Mouse (Mus musculus) kidney, postnatal 14 days (tissue): ENCODE results near the gene Reep6.

Experiments
- DNase-seq: peaks from one replicate; pipeline ENCODE4 v3.0.0; 2022; ENCODE audit warnings: mixed read lengths

Gene Reep6

GRCm38 (mm10) chr10:80356001-80356682 is 26.4 kb downstream of the Reep6 start, which contains the start of gene Plk5:
Gene Plk5 (plus strand): TSS chr10:80356459.
- DNase-seq = no peak

DNA sequence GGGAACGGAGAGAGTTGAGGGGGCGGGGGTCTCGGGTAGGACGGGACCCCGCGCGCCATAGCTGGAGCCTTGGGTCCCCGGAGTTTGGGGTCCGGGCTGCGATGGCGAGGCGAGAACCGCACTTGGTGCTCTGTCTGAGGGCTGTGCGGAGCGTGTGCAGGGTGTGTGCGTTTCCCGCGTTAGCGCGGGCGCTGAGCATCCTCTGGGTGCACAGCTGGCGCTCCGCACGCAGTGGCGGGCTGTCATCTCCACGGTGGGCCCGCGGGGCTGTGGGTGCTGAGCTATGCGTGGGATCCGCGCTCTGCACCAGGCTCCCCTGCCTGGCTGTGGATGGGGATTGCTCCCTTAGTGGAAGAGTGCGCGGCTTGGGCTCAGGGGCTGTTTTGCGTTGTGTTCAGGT is 27.0 kb downstream of the Reep6 start:
- DNase-seq = no peak

DNA sequence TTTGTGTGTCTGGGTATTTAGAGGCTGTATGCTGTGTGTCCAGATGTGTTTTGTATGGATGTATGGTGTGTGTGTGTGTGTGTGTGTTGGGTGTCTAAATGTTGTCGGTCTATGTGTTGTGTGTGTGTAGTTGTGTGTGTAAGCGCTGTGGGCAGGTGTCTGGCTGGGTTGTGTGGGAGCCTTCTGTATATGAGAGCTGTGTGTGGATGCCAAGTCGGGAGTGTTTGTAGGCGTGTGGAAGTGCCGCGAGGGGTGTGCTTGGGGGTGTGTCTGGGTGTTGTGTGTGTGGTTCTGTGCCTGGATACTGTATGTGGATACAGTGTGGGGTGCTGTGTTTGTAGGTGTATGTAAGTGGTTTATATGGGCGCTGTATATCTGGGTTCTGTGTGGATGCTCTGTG is 27.6 kb downstream of the Reep6 start:
- no peak for DNase-seq

DNA sequence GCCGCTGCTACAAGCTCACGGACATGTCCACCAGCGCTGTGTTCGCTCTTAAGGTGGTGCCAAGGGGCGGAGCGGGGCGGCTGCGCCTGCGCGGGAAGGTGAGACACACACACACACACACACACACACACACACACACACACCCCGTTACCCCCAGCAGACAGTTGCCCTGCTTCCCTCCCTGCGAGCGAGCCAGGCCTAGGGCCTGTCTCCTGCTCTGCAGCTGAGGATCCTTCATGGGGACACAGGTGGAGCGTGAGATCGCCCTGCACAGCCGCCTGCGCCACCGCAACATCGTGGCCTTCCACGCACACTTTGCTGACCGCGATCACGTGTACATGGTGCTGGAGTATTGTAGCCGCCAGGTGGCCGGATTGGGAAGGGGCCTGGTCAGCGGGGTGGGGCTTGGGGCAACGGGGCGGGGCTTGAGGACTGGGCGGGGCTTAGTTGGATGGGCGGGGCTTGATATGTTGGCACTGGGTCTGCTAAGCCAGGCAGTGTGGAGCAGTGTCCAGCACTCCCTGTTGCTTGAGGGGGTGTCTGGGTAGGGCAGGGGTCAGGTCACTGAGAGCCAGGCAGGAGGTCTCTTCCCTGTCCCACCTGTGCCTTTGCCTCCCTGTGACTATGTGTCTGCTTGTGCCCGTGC is 28.4 kb downstream of the Reep6 start:
- peak; percentile 63 for DNase-seq

- DNase-seq = no peak
These were observed 34.0 kb downstream of the Reep6 start for GRCm38 (mm10) chr10:80363734-80364133.

- no peak for DNase-seq
These were observed 36.0 kb downstream of the Reep6 start for GRCm38 (mm10) chr10:80365736-80366135.

- DNase-seq = no peak
These were observed 38.2 kb downstream of the Reep6 start for GRCm38 (mm10) chr10:80367954-80368353.

GRCm38 (mm10) chr10:80368392-80368791 is 38.6 kb downstream of the Reep6 start:
- no peak for DNase-seq

GRCm38 (mm10) chr10:80369995-80370747 is 40.4 kb downstream of the Reep6 start:
- DNase-seq = no peak

DNA sequence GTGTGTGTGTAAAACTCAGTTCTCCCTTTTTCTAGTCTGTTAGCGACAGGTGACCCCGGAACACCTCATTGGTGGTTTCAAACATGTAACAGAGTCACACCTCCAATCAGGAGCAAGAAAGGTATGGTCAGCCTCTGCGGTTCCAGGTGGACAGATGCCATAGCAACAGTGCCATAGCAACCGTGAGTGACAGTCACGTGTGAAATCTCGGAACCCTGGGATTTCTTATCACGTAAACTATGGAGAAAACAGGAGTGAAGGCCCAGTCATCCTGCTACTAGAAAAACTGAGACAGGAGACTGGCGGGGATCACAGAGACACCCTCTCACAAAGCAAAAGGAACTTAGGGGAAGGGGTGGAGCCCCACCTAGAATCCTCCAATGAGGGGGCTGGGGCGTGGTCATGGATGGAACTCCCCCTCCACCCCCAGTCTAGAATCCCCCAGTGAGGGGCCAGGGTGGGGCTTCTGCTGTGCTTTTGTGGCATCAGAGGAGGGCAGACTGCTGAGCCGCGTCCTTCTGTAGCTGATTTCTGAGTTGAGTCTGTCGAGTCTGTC is 41.7 kb downstream of the Reep6 start:
- DNase-seq = peak; percentile 71

GRCm38 (mm10) chr10:80371983-80372382 is 42.2 kb downstream of the Reep6 start:
- no peak for DNase-seq

DNA sequence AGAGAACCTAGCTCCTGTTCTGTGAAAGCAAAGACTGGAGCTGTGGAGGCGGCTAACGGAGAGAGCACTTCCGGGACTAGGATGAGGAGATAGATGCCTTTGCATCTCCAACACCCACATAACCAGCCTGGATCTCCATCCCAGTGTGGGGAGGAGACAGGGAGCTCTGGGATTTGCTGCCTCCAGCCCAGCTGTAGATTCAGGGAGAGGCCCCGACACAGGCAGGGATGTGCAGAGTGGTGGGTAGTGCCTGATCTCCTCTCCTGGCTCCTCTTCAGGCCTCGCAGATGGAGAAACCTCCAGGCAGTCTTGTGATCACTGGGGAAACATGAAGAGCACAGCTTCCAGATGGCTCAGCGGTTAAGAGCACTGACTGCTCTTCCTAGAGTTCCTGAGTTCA is 43.0 kb downstream of the Reep6 start:
- DNase-seq = no peak

DNA sequence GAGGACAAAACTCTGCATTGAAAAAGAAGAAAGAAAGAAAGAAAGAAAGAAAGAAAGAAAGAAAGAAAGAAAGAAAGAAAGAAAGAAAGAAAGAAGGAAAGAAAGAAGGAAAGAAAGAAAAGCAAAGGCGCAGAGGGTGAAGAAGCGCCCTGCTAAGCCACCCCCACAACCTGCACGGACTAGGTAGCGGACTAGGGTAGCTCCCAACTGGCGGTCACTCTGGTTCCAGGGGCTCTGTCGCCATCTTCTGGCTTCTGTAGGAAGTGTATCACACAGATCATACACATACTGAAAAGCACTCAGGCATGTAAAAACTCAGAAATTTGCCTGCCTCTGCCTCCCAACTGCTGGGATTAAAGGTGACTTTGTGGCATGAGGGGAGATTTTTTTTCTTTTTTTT is 44.3 kb downstream of the Reep6 start:
- peak; percentile 87 for DNase-seq

GRCm38 (mm10) chr10:80376160-80376559 is 46.4 kb downstream of the Reep6 start:
- DNase-seq = peak; percentile 93

GRCm38 (mm10) chr10:80377716-80378115 is 48.0 kb downstream of the Reep6 start:
- DNase-seq = no peak

DNA sequence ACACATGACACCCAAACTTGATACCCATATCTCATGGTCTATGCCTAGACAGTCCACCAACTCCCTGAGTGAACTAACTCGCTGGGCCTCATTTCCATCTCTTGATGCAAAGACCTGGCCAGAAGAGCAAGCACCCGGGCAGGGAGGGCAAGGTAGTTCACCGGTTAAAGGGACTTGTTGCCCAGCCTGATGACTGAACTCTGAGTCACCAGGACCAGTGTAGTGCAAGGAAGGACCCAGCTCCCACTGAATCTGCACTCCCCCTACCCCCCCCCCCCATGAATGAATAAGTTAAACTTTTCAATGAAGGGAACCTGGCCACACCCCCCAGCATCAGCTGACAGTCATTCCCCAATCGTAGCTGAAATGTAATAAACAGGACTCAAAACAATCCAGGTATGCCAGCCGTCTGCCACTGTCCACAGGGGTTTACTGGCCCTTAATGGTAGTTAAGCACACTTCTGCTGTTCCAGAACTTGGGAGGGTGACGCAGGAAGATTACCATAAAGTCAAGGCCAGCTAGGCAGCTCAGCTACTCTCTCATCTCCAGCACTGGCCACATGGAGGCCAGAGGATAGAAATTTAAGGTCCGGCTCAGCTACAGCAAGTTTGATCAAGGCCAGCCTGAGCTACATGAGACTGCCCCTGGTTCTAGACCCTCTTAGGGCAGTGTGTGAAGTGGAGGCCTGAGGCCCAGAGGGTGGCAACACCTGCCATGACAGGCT is 53.0 kb downstream of the Reep6 start:
- no peak for DNase-seq

DNA sequence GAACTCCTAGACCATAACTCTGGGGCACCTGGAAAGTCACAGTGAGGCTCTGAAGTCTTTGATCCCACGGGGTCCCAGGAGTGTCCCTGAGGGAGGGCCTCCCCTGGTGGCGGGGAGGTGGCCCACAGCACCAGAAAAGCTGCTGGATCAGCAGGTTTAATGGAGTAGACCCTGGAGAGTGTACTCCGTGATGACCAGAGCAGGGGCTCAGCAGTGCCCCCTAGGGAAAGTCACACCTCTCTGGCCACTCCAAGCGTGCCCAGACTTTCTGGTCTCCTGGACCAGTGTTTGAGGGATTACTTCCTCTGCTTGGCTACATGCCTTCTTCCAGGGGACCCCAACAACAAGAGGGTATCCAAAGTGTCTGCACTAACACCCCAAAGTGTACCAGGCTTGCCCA is 53.7 kb downstream of the Reep6 start:
- DNase-seq = no peak

DNA sequence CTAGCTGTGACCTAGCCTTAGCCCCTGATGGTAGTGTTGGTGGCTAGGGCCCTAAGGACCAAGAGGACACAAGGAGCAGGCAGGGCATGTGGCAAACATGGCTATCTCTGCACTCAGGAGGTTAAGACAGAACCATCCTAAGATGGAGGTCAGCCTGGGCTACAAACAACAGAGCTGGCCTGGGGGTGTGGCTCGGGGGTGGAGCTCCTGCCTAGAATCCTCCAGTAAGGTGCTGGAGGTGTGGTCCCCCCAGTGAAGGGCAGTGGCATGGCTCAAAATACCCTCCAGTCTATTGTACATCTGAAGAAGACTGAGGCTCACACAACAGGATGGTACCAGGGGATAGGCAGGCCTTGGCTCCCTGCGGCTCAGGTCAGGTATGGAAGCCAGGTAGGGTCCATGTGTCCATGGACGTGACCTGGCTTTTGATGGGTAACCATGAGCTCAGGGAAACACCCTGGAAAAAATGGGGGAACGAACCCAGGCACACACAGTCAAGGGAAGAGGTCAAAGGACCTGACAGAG is 54.4 kb downstream of the Reep6 start:
- no peak for DNase-seq

- no peak for DNase-seq
These were observed 55.0 kb downstream of the Reep6 start for GRCm38 (mm10) chr10:80384709-80385108.

DNA sequence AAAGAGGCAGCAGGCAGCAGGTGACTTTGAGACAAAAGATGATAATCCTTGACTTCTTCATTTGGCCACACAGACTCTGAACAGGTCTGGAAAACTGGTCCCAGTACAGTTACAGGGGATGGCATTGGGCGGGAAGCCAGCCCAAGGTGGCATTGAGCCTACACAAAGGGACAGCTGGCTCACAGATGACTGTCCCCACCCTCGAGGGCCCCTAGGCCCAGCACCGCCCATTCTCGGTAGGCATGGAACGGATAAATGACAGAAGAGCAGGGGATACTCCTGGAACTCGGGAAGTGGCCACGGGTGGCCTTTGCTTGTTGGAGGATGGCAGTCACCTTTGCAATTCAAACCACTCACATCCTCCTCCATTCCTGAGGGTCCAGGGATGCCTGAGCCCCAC is 55.6 kb downstream of the Reep6 start:
- no peak for DNase-seq
